Mouse (Mus musculus) layer of hippocampus, adult 8-10 months (tissue): ENCODE data around the gene Krt78. TPM values are rescaled to one million over a fixed set of nuclear protein-coding genes. Genes with fewer than 3 reads are reported as not detected.

Experiments used
- total RNA-seq, 4 experiments: library from RNA; stranded (reverse); gene quantifications; 2 replicates each; pipeline ENCODE4 v1.2.4; 2022

Krt78 gene
- total RNA-seq, 4 experiments from 2014 or later: not detected

Other genes with a start within 250 kb of the Krt78 start
- under 1 TPM; 0.35 to 0.61 (median 0.53) TPM for gene Krt5, start 241.4 kb downstream of the Krt78 start, total RNA-seq
- gene Krt71, start 211.2 kb downstream of the Krt78 start, total RNA-seq: not detected
- not detected for gene Krt72, start 167.8 kb downstream of the Krt78 start, total RNA-seq
- gene Krt73, start 151.9 kb downstream of the Krt78 start, total RNA-seq: 1 to 10 TPM; 4.4 to 6.8 (median 6.1) TPM
- gene Krt2, start 136.1 kb downstream of the Krt78 start, total RNA-seq: 1 to 10 TPM; 6.2 to 8.9 (median 7.9) TPM
- 1 to 10 TPM; 2.3 to 4.2 (median 3.6) TPM for gene Krt1, start 103.5 kb downstream of the Krt78 start, total RNA-seq
- 10 to 100 TPM; 12.2 to 16.2 (median 14.6) TPM for gene Krt77, start 84.6 kb downstream of the Krt78 start, total RNA-seq
- gene Krt76, start 61.4 kb downstream of the Krt78 start, total RNA-seq: not detected
- not detected for gene Krt4, start 29.6 kb downstream of the Krt78 start, total RNA-seq
- gene Krt79, start 14.0 kb downstream of the Krt78 start, total RNA-seq: under 1 TPM in 3 of 4 experiments, not detected in 1; 0.18 to 0.41 (median 0.21) TPM
- under 1 TPM in 3 of 4 experiments, not detected in 1; 0.22 to 0.56 (median 0.43) TPM for gene Krt8, start 50.2 kb upstream of the Krt78 start, total RNA-seq
- 1 to 10 TPM in 2 of 4 experiments, under 1 TPM in 1, not detected in 1; 0.23 to 2.4 (median 2.3) TPM for gene Krt18, start 73.9 kb upstream of the Krt78 start, total RNA-seq
- 100 to 1,000 TPM; 175 to 212 (median 192) TPM for gene Eif4b, start 119.5 kb upstream of the Krt78 start, total RNA-seq
- gene Tns2, start 146.1 kb upstream of the Krt78 start, total RNA-seq: 10 to 100 TPM; 22.4 to 26.9 (median 24.8) TPM
- 100 to 1,000 TPM; 144 to 152 (median 146) TPM for gene Spryd3, start 181.9 kb upstream of the Krt78 start, total RNA-seq
- gene Igfbp6, start 190.1 kb upstream of the Krt78 start, total RNA-seq: 10 to 100 TPM; 11.2 to 13.6 (median 12.7) TPM
- gene Soat2, start 196.2 kb upstream of the Krt78 start, total RNA-seq: under 1 TPM in 2 of 4 experiments, not detected in 2; 0.20 to 0.39 TPM
- gene Zfp740, start 249.0 kb upstream of the Krt78 start, total RNA-seq: 10 to 100 TPM; 74.5 to 85.4 (median 79.0) TPM